Mouse (Mus musculus) kidney, postnatal 25 days (tissue): ENCODE data around the gene Spata18.

Source experiments
- DNase-seq, 2 experiments: peaks; one replicate each; pipeline ENCODE4 v3.0.0; 2021; ENCODE audit warnings: mixed read lengths in 2 of 2

Gene Spata18

DNA sequence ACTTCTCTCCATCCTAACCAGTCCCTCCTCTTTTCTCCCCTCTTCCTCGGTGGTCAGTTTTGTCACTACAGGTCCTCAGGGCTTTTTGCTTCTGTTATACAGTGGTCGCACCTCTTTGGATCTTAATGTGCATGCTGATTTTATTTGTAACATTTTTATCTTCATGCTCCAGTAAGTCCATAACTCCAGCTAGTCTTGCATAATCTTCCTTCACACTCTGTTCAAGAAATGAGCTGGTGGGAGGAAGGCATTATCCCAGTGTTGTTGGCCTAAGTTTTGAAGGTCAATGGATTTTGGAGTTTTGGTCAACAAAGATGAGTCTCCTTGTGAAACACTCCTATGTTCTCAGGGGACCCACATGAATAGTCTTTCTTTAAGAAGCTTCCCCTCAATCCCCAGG, 16.7 kb downstream of the Spata18 start:
- DNase-seq = no peak

DNA sequence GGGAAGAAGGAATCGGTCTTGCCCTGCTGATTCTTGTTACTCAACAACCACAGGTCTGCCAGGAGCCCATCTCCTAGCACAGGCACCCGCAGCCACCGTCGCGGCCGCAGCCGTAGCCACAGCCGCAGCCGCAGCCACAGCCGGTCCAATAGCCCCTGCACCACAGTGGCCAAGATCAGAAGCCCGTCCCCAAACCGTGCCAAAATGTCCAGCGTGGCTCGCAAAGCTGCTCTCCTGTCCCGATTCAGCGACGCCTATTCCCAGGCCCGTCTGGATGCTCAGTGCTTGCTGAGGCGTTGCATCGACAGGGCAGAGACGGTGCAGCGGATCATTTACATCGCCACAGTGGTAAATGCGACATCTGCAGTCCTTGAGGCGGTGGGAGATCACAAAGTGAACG, 18.2 kb downstream of the Spata18 start:
- no peak for DNase-seq

DNA sequence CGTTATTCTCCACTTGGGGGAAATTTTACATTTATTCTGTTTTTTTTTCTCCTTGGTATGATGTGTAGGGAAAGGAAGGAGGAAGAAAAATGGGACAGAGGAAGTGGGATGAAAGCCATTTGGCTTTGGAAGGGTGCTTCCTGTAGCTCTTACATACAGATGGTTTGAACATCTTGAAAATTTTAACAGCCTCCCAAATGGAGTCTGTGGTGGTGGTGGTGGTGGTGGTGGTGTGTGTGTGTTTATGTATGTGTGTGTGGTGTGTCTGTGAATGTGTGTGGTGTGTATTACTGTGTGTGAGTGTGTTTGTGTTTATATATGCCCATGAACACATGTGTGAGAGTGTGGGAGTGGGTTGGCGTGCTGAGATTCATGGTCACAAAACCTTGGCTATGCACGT, 24.4 kb downstream of the Spata18 start:
- DNase-seq = no peak

DNA sequence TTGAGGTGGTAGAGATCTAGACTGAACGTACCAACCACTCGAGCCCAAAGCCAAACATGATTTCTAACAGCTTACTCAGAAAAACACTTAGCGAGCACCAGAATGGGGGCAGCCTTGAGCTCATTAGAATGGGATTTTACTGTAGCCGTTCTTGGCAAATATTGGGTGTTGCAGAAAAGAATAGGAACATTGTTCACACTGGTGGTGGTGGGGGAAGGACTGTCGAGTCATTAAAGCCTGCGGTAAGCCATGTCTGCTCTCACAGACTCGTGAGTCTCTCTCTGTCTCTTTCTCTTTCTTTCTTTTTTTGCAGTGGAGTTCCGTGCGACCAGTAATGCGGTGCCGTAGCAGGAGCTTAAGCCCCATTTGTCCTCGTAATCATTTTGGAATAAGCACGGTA, 25.4 kb downstream of the Spata18 start:
- DNase-seq = no peak

DNA sequence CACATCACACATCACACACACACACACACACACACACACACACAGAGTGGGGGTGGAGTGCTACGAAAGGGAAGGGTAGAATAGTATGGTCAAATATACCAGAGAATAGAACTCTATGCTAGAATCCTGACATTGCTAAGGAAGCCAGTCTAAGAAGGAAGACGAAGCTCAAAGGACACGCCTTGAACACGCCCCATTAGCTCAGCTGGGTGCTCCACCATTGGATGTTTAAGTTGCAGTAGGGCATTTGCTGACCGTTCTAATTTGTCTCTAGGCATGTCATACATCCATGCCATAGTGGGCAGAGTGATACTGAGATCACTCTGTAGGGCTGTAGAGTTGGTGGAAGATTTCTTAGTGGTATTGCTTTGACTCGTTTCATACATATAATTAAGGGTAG, 32.0 kb downstream of the Spata18 start:
- DNase-seq = no peak

DNA sequence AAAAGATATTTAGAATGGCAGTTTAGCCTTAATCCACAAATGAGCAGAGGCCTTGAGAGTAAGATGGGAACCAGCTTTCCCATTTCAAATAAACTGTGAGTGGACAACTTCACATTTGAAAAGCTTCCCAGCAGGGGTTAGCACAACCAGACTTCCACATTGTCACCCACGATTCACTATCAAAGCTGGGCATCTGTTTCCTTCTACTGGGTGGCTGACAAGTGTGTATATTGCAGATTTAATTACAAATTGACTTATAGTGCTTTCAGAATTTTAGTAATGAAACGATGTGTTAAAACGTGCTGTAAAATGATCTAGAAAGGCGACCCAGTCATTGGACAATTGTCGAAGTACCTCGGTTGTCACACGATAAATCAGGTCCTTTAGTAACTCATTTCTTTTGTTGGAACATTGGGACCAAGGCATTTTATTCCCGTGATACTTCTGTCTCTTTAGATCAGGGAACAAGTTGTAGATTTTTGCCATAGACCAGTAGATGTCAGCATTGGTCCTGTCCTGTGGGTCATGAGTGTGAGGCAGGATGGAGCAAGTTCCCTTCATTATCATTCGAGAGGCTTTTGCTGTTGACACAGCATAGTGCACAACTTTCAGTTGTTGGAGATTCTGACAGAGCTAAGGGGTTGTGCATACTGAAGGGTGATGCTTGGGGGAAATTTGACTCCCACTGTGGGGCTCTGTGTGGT, 32.7 kb downstream of the Spata18 start:
- no peak for DNase-seq

DNA sequence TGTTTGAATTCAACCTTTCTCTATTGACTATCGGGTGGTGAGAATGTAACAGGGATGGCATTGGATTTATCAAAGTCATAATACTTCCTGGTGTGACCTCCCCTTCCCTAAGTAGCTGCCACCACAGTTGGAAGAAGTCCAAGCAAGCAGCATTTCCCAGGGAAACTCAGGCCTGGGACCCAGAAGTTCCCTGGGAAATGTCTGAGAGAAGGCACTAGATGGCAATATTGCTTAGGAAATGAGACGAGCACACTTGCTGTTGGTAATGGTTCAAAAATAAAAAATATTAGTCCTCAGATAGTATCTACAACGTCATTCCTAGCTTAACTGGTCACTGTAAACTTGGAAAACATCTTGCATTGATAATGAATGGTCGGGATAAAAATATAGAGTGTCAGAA, 35.0 kb downstream of the Spata18 start:
- peak; percentile 45 to 48 for DNase-seq

DNA sequence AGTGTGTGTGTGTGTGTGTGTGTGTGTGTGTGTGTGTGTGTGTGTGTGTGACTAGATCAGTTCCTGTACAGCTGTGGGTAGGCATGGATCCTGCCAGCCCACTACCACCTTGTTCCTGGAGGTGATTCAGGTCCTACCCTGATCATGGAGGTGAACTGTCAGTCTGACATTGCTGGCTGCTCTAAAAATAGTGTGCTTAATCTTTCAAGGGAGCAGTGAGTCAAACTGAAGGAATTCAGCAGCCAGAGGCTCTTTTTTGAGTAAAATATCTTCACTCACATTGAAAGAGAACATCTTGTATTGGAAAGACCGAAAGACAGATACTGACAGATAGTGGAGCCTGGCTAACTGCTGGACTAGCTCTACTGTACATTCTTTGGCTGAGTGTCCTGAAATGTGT, 37.4 kb downstream of the Spata18 start:
- no peak for DNase-seq

DNA sequence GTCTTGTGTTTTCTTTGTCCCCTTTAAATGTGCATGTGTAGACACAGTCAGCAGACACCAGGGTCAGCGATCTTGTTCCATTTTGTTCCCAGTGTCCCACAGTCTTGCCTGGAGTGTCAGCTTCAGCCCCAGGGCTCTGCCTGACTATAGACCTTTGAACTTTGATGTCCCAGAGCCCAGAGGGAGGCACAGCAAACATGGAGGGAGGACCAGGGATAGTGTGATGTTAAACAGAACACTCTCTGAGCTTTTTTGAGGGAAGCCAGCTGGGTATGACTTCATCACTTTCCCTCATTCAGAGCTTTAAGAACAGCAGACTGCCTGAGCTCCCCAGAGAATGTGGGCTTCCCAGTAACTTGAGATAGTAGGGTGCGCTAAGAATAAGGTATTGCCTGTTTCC, 39.0 kb downstream of the Spata18 start:
- no peak for DNase-seq

DNA sequence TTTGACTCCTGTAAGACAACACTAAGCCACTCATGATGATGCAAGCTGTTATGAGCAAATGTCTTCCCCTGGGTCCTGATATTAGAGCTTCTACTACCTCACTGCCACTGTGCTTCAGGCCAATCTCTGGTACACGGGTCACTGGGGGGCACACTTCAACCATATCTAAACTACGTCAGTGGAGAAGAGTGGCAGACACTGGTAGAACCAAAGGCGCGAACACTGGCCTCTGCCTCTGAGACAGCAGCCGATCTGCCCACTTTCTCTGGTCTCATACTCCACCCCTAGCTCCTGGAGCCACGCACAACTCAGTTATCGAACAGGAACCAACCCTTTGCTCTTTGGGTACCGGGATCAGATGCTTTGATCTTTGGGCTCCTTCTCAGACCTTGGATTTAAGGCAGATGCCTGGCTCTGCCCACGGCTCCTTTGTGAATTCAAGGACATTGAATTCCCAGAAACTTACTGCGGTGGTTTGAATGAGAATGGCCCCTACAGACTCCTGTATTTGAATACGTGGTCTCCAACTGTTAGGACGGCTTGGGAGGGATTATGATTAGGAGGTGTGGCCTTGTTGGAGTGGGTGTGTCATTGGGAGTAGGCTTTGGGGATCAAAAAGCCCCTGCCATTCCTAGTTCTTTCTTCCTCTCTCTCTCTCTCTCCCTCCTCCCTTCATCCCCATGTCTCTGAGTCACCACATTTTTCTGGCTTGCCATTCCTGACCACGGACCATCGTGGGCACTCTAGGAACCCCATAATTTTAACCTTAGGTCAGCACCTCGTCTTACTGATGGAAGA, 40.7 kb downstream of the Spata18 start:
- no peak for DNase-seq

DNA sequence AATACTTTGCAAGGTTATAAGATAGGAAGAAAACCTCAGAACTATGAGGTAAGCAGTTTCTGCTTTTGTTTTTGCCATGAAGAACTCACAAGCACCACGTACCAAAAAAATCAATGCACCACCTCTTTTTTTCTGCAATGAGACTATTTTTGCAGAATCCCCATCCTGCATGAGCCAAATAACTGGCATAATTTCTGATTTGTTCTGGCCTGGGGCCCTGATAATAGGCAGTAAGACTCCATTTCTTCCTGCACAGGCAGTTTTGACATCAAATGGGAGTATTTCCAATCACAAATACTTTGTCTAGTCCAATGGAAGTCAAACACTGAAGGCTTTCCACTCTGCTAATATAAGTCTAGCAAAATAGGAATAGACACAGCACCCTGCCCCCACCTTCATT, 42.6 kb downstream of the Spata18 start:
- no peak for DNase-seq

DNA sequence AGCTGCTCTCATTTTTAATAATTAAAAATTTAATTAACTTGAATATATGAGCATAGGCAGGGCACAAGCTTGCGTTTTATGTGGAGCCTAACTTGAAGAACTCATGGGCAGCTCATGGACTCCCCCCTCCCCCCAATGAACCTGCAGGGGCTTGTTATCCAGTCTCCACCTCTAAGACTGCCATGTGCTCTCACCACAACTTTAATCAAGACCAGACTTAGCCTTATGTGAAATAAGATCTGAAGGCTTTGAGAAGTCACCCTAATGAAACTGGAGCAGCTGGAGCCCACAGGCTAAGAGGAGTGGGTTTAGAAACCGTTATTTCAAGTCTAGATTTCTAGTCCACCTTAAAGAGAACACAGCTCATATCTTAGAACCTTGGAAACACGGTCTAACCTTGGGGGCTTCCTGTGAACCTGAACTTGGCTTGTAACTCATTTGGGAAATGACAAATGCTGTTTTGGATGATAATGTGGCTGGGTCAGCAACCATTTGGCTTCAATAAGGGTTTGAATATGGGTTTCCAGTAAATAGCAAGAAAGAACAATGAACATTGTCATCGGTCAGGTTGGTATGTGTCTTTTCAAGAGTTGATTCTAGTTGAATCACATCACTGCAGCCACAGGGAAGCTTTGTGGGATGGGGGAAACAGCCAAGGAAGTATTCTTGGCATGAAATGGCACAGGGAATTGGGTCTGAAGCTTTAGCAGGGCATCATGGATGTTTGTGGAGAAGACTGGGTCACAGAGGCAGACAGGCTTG, 43.3 kb downstream of the Spata18 start:
- no peak for DNase-seq

DNA sequence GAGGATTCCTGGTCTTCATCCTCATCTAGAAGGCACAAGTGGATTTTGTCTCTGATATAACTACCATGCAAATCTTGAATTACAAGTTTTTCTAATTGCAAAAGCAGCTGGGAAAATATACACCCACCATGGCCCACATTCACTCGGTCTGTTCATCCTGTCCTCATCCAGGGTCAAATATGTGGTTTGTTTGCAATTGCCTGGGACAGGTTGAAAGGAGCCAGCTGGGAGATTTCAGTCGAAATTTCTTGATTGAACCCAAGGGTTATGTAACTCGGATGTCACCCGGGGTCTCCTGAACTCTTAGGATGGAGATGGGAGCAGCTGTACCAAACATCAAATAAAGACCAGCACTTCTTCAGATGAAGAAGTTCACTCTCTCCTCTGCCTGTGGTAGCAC, 46.5 kb downstream of the Spata18 start:
- DNase-seq = no peak

DNA sequence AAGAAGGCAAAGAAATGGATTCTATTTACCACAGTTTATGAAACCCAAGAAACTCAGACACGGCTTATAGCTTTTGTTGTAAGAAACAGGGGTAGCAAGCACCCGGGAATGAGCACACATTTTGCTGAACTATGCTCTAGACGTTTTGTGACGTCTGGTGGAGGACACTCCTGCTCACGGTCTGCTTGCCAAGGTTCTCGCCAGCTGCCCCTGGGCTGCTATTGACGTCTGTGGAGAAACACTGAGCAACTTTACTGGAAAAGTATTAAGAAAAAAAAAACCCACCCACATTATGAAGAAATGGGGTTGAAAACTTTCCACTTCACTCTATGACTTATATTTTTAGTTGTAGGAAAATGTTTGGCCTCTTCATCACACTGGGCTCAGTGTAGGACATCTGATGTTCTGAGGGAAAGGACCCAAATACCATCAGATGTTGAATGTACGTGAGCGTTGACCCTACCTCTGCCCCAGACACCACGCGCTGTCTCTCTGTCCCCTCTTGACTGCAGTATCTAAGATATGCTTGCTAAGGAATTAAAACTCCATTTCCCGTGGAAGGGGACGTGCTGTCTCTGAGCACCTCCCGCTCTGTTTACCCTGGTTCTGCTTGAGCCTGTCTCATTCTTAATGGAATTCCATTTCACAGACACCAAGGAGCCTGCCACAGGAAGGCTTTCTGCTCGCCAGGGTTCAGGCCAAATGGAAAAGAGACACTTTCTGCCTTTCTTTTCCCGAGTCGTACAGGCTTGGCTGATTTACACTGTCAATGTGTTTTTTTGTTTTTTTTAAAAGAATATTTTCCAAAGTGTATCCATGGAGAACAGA, 50.1 kb downstream of the Spata18 start:
- DNase-seq = peak in 1 of 2 experiments; percentile 52

DNA sequence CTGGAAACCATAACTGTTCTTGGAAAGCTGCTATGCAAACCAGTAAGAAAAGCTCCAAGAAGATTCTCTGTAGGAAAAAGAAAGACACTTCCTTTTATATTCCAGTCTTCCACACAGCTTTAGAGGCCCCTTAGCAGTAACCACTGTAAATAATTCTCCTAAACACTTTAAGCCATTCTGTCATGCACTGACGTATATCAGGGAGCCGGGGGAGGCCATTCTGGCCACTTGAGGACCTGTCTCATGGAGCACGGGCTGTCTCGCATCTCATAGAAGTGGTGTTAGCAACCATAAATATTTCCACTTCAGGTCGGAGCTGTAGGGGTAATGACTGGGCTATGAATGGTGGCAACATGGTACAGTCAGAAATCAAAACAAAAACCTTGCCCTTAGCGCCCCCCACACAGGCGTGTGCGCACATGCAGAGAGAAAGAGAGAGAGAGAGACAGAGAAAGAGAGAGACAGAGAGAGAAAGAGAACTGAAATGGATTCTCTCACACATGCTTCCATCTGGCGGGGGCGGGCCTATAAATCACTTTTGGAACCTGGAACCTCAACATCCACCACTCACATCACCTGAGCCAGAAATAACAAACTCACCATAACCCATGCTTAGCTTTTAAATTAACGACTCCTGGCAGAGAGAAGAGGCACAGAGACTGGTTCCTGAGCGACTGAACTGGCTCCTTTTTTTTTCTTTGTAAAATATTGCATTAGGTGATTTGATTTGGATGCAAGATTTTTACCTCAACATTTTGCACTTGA, 50.9 kb downstream of the Spata18 start:
- no peak for DNase-seq

DNA sequence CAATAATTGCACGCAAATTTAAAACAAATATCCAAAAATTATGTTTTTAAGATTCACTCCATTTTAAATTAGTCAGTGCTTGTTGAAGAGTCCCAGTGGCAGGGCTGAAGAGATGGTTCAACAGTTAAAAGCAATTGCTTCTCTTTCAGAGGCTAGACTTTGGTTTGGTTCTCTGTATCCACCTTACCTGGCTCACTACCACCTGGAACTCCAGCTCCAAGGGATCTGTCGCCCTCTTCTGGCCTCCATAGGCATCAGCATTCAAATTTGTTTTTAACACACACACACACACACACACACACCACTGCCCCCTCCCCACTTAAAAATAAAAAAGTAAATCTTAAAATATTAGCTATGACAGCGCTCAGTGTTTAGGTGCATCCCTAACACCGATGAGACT, 51.9 kb downstream of the Spata18 start:
- no peak for DNase-seq

DNA sequence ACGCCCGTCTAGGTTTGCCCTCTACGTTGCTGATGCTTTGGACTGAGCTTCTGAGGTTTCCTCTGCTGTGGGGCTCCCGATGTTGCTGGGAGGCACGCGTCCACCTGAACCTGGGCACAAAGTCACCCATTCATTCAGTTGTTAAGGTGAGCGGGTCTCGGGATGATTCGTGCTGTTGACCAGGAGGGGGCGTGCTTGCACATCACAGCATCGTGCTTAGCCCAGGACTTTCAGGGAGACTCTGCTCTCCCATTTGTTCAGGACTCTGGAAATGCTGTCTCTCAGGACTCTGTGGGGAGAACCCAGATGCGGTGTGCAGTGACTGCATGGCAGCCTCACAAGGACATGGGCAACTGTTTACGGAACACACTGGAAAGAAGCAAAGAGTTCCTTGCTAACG, 53.1 kb downstream of the Spata18 start:
- DNase-seq = peak in 1 of 2 experiments; percentile 7

DNA sequence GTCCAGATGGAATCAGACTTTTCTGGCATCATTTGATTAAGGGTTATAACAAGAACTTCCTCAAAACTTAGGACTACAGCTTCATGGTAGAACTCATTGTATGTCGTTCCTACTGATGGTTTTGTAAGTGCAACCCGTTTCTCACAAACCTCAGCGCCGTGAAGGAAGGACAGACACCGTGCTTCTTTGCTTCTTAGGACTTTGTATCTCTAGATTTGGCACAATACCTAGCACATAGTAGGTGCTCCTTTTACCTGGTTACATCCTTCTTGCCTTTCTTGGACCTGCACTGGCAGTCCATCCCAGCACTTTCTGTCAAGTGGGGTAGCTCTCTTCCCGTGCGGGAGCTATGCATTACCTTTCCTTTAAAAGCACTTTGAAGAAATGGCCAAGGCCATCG, 53.6 kb downstream of the Spata18 start:
- no peak for DNase-seq

DNA sequence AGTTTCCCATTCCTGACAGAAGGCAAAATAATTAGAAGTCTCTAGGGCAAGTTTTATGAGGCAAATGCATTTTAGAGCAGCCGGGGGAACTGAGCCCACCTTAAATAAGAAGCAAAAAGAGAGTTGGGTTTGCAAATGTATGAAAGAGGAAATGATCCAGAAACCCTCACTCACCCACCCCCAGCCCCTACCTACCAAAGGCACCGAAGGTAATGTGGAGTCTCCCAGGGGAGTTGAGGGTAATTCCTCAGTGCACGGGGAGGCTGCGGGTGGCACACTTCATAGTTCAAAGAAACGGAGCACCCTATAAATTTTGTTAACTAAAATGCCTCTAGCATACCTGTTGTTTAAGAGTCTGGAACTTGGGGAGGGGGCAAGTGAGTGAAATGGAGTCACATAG, 54.1 kb downstream of the Spata18 start:
- no peak for DNase-seq

DNA sequence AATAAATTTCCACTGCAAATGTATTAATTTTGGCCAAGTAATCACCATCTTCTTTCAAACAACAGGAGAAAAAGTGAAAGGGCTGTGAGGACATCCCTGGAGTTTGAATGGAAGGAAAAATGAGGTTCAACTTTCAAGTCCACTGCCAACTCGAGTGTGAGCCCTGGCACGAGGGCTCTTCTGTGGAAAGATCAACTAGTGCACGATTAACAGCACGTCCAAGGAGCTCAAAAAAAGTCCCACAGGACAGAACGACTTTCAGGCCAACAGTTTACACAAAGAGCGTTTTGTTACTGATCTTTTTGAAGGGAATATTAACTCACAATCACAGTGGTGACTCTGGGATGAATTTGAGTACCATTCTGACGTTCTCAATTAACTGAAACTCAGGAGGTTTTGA, 61.7 kb downstream of the Spata18 start:
- no peak for DNase-seq

DNA sequence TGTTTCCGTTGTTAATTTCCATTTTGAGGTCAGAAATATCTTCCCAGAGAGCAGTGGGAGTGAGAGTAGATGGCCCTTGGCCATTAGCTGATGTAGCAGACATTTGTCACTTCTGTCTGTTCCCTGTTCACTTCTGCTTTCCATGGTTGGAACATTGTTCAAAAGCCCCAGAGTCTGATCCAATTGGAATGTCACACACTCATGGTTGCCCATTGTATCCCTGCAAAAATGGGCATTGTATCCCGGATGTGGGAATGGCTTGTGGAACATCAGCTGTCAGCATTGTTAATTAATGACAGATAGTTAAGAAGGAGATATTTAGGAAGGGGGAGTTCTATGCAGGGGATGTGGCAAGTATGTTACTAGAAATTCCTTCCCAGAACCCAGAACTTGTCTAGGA, 65.8 kb downstream of the Spata18 start:
- no peak for DNase-seq

DNA sequence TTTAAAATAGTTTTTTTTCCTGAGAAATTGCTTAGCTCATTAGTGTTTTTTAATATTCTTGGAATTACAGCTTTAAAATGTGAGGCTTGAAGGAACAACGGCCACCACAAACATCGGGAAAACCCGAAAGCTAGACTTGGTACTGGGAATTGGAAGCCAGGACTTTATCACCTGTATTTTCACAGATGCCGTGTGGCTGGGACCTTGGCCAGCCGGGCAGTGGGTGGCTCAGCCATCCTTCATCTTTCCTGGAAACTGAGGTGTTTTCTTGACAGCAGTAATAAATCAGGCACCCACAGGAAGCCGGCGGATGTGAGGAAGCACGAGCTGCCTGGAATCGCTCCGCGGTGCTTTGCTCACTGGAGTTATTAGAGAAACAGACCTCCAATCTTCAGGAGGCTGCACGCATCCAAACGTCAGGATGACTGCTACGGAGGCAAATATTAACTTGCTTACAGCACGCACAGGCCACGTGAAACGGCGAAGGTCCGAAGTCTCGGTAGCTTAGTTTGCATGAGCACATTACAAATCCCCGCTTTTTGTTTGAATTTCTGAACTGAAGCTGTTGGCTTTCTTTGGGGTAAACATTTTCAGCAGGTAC, 70.6 kb downstream of the Spata18 start:
- peak; percentile 70 to 80 for DNase-seq
